Mouse (Mus musculus) MEL (cell line): Measurements from ENCODE around the gene Peg12.

Experiments
- CHD1 ChIP-seq: IDR thresholded peaks from 2 replicates; pipeline ENCODE4 v1.6.1; 2012; ENCODE audit warnings: low read depth, mild to moderate bottlenecking, inconsistent platforms, low read length, improper control_type of control experiment
- CTCF ChIP-seq, 3 experiments: IDR thresholded peaks in 2 of 3; conservative IDR thresholded peaks in 1 of 3; 2 replicates each; pipeline ENCODE4 v1.5.1; 2011 to 2012; ENCODE audit warnings: low read length in 3 of 3, low read depth in 2 of 3, mild to moderate bottlenecking in 2 of 3, improper control_type of control experiment in 1 of 3, inconsistent platforms in 1 of 3, mixed read lengths in 1 of 3, moderate library complexity in 1 of 3; ENCODE audit not compliant: control insufficient read depth in 1 of 3, insufficient read depth in 1 of 3, poor library complexity in 1 of 3, severe bottlenecking in 1 of 3
- EP300 ChIP-seq, 2 experiments: IDR thresholded peaks; 2 replicates each; pipeline ENCODE4 v1.6.1; 2011; ENCODE audit warnings: improper control_type of control experiment in 2 of 2, low read length in 2 of 2, low read depth in 1 of 2, mild to moderate bottlenecking in 1 of 2
- MAFK ChIP-seq: IDR thresholded peaks from 2 replicates; pipeline ENCODE4 v1.6.1; 2011; ENCODE audit warnings: low read depth, mild to moderate bottlenecking, low read length, improper control_type of control experiment, borderline replicate concordance
- MAX ChIP-seq: IDR thresholded peaks from 2 replicates; pipeline ENCODE4 v1.6.1; 2011; ENCODE audit warnings: low read length, improper control_type of control experiment
- MEF2A ChIP-seq: IDR thresholded peaks from 2 replicates; pipeline ENCODE4 v1.6.1; 2014; ENCODE audit warnings: low read depth, mild to moderate bottlenecking, inconsistent platforms, low read length, improper control_type of control experiment; ENCODE audit not compliant: poor library complexity, insufficient replicate concordance, severe bottlenecking; ENCODE audit errors: extremely low read depth
- MXI1 ChIP-seq: IDR thresholded peaks from 2 replicates; pipeline ENCODE4 v1.6.1; 2011; ENCODE audit warnings: mild to moderate bottlenecking, low read depth, low read length, improper control_type of control experiment
- POLR2A ChIP-seq, 2 experiments: IDR thresholded peaks; 2 replicates each; pipeline ENCODE4 v1.6.1; 2011 to 2012; ENCODE audit warnings: low read length in 2 of 2, mild to moderate bottlenecking in 2 of 2, control low read depth in 1 of 2, improper control_type of control experiment in 1 of 2, low read depth in 1 of 2, moderate library complexity in 1 of 2; ENCODE audit not compliant: control insufficient read depth in 1 of 2, insufficient read depth in 1 of 2, poor library complexity in 1 of 2
- POLR2AphosphoS2 ChIP-seq: IDR thresholded peaks from 2 replicates; pipeline ENCODE4 v1.6.1; 2011; ENCODE audit warnings: low read length, improper control_type of control experiment
- RAD21 ChIP-seq: IDR thresholded peaks from 2 replicates; pipeline ENCODE4 v1.6.1; 2011; ENCODE audit warnings: mild to moderate bottlenecking, low read depth, low read length, improper control_type of control experiment
- TBP ChIP-seq: IDR thresholded peaks from 2 replicates; pipeline ENCODE4 v1.8.0; 2011; ENCODE audit warnings: low read depth, low read length, improper control_type of control experiment
- TCF12 ChIP-seq: IDR thresholded peaks from 2 replicates; pipeline ENCODE4 v1.6.1; 2014; ENCODE audit warnings: low read depth, mild to moderate bottlenecking, inconsistent platforms, low read length, improper control_type of control experiment, moderate library complexity
- UBTF ChIP-seq: IDR thresholded peaks from 2 replicates; pipeline ENCODE4 v1.6.1; 2012; ENCODE audit warnings: low read depth, mild to moderate bottlenecking, inconsistent platforms, low read length, improper control_type of control experiment, moderate library complexity, borderline replicate concordance; ENCODE audit not compliant: insufficient read depth

DNA sequence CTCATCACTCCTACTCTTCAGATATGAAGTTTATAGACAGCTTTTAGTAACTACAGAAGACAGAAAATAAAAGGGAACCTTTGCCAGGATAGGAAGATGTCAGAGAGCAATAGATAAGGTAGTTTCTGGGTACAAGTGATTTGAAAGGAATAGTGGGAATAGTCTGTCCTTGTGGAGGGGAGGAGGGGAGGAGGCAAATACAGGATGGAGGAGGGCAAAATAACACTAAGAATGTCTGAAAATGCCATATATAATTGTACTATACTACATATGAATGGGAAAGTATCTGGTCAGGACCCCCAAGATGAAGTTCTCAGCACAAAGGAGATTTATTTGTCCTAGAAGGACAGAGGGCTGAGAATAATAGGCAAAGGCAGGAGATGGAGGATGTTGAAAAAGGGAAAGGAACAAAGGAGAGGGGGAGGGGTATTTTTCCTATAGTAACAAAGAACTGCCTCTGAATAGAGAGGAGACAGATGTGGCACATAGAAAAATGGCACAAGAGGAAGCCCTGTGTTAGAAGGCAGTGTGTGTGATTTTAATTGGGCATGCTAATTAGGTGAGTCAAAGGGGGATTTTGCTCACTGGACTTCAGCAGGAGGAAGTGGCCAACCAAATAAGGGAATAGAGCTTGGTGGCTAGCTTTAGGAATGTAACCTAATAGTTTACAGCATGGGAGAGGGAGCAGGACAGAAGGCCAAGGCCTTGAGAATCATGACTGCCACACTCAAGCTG, 18.7 kb downstream of the Peg12 start:
- TF ChIP-seq RAD21, result no peak
- TF ChIP-seq MAX, result no peak
- no peak for TF ChIP-seq TBP
- TF ChIP-seq MEF2A, result no peak
- TF ChIP-seq POLR2A (IDR thresholded peaks at IDR 0.05; ENCODE audit: control insufficient read depth in 1 of 2, insufficient read depth in 1 of 2, low read depth in 1 of 2, low read length in 2 of 2, poor library complexity in 1 of 2), result no peak
- no peak for TF ChIP-seq TCF12
- TF ChIP-seq EP300 (IDR thresholded peaks at IDR 0.05; ENCODE audit: low read depth in 1 of 2, low read length in 2 of 2), result no peak
- TF ChIP-seq MAFK, result no peak
- TF ChIP-seq POLR2AphosphoS2, result no peak
- no peak for TF ChIP-seq MXI1
- no peak for TF ChIP-seq CHD1
- no peak for TF ChIP-seq CTCF (IDR thresholded peaks at IDR 0.05 in 2 of 3, conservative IDR thresholded peaks at IDR 0.05 in 1 of 3; ENCODE audit: control insufficient read depth in 1 of 3, insufficient read depth in 1 of 3, low read depth in 2 of 3, low read length in 3 of 3, poor library complexity in 1 of 3, severe bottlenecking in 1 of 3)
- TF ChIP-seq UBTF, result no peak
